Mouse (Mus musculus): ENCODE measurements around the gene Prkn. TPM values are rescaled to one million over a fixed set of nuclear protein-coding genes. Genes with fewer than 3 reads are reported as not detected.

The Prkn gene
- total and polyA plus RNA-seq, 2 experiments = 2.5 to 8.9 TPM

- no peaks in the 10 kb centered on the region for H3K79me2 ChIP-seq (ENCODE audit: control insufficient read depth, insufficient read depth, low read length)
- WGBS = 80% methylated on average over 4 of the region's 4 CpGs
- TF ChIP-seq POLR2A (IDR thresholded peaks at IDR 0.05; ENCODE audit: extremely low read depth, insufficient read depth, low read length) (no peak), CTCF (IDR thresholded peaks at IDR 0.05; ENCODE audit: low read depth, low read length) (no peak)
- H3K9ac ChIP-seq (ENCODE audit: low read depth, low read length) = no peak overlapping the region
- no peak overlapping the region for H3K4me3 ChIP-seq (ENCODE audit: insufficient read depth, low read depth, low read length)
- 0 out of 2 replicates have a peak, but pooled peaks cover 2% of the 10 kb centered on the region for H3K27me3 ChIP-seq (ENCODE audit: control insufficient read depth, insufficient read depth, low read length)
- no peaks in the 10 kb centered on the region for H3K36me3 ChIP-seq (ENCODE audit: control insufficient read depth, insufficient read depth, low read length)
- H3K4me1 ChIP-seq (ENCODE audit: control insufficient read depth, insufficient read depth, low read length) = no peaks in the 10 kb centered on the region
- DNase-seq (ENCODE audit: extremely low read depth, low read depth, low spot score) = no peak
- no peak overlapping the region for H3K27ac ChIP-seq (replicated peaks; ENCODE audit: insufficient read depth, low read depth, low read length)
Observed at GRCm38 (mm10) chr17:11705005-11705404, 864.8 kb downstream of the Prkn start.

GRCm38 (mm10) chr17:11705761-11706160 is 865.6 kb downstream of the Prkn start:
- 88% methylated on average over 9 of the region's 9 CpGs for WGBS
- no peaks in the 10 kb centered on the region for H3K36me3 ChIP-seq (ENCODE audit: control insufficient read depth, insufficient read depth, low read length)
- DNase-seq (ENCODE audit: extremely low read depth, low read depth, low spot score) = no peak
- 0 out of 2 replicates have a peak, but pooled peaks cover 2% of the 10 kb centered on the region for H3K27me3 ChIP-seq (ENCODE audit: control insufficient read depth, insufficient read depth, low read length)
- no peak overlapping the region for H3K27ac ChIP-seq (replicated peaks; ENCODE audit: insufficient read depth, low read depth, low read length)
- no peaks in the 10 kb centered on the region for H3K4me1 ChIP-seq (ENCODE audit: control insufficient read depth, insufficient read depth, low read length)
- H3K79me2 ChIP-seq (ENCODE audit: control insufficient read depth, insufficient read depth, low read length) = no peaks in the 10 kb centered on the region
- TF ChIP-seq CTCF (IDR thresholded peaks at IDR 0.05; ENCODE audit: low read depth, low read length) (no peak), POLR2A (IDR thresholded peaks at IDR 0.05; ENCODE audit: extremely low read depth, insufficient read depth, low read length) (no peak)
- no peak overlapping the region for H3K4me3 ChIP-seq (ENCODE audit: insufficient read depth, low read depth, low read length)
- H3K9ac ChIP-seq (ENCODE audit: low read depth, low read length) = no peak overlapping the region

- TF ChIP-seq POLR2A (IDR thresholded peaks at IDR 0.05; ENCODE audit: extremely low read depth, insufficient read depth, low read length) = no peak
- no peak for TF ChIP-seq CTCF (IDR thresholded peaks at IDR 0.05; ENCODE audit: low read depth, low read length)
- Histone ChIP-seq H3K79me2 (ENCODE audit: control insufficient read depth, insufficient read depth, low read length) (no peaks in the 10 kb centered on the region), H3K4me1 (ENCODE audit: control insufficient read depth, insufficient read depth, low read length) (no peaks in the 10 kb centered on the region), H3K27ac (replicated peaks; ENCODE audit: insufficient read depth, low read depth, low read length) (no peak overlapping the region), H3K36me3 (ENCODE audit: control insufficient read depth, insufficient read depth, low read length) (no peaks in the 10 kb centered on the region), H3K4me3 (ENCODE audit: insufficient read depth, low read depth, low read length) (no peak overlapping the region), H3K27me3 (ENCODE audit: control insufficient read depth, insufficient read depth, low read length) (no peaks in the 10 kb centered on the region), H3K9ac (ENCODE audit: low read depth, low read length) (no peak overlapping the region)
- no peak for DNase-seq (ENCODE audit: extremely low read depth, low read depth, low spot score)
- WGBS = 70% methylated on average over 4 of the region's 4 CpGs
Observed at GRCm38 (mm10) chr17:11712066-11712465, 871.9 kb downstream of the Prkn start.

DNA sequence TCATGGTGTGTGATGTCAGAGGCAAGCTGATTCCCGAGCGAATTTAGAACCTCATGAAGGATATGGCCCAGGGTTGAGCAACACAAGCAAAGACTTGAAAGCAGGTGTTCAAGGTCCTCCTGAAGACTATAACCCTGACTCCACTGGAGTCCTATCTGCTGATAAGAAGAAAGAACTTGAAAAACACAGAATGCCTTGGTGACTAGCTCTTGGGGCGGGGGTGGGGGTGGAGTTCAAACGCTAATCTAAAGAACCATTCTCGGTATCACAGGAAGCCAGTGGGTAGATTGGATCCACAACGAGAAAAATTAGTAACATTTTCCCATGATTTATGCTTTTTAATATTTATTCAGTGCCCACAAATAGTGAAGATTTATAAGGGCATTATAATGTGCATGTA is 879.6 kb downstream of the Prkn start:
- H3K27ac ChIP-seq (replicated peaks; ENCODE audit: insufficient read depth, low read depth, low read length) = no peak overlapping the region
- H3K27me3 ChIP-seq (ENCODE audit: control insufficient read depth, insufficient read depth, low read length) = no peaks in the 10 kb centered on the region
- no peak overlapping the region for H3K4me3 ChIP-seq (ENCODE audit: insufficient read depth, low read depth, low read length)
- no peak for DNase-seq (ENCODE audit: extremely low read depth, low read depth, low spot score)
- H3K79me2 ChIP-seq (ENCODE audit: control insufficient read depth, insufficient read depth, low read length) = no peaks in the 10 kb centered on the region
- TF ChIP-seq CTCF (IDR thresholded peaks at IDR 0.05; ENCODE audit: low read depth, low read length) (no peak), POLR2A (IDR thresholded peaks at IDR 0.05; ENCODE audit: extremely low read depth, insufficient read depth, low read length) (no peak)
- no peaks in the 10 kb centered on the region for H3K36me3 ChIP-seq (ENCODE audit: control insufficient read depth, insufficient read depth, low read length)
- no peaks in the 10 kb centered on the region for H3K4me1 ChIP-seq (ENCODE audit: control insufficient read depth, insufficient read depth, low read length)
- H3K9ac ChIP-seq (ENCODE audit: low read depth, low read length) = no peak overlapping the region
- 75% methylated on average over 6 of the region's 6 CpGs for WGBS

- no peaks in the 10 kb centered on the region for H3K27me3 ChIP-seq (ENCODE audit: control insufficient read depth, insufficient read depth, low read length)
- WGBS = 69% methylated on average over 5 of the region's 5 CpGs
- no peak overlapping the region for H3K4me3 ChIP-seq (ENCODE audit: insufficient read depth, low read depth, low read length)
- H3K27ac ChIP-seq (replicated peaks; ENCODE audit: insufficient read depth, low read depth, low read length) = no peak overlapping the region
- no peak overlapping the region for H3K9ac ChIP-seq (ENCODE audit: low read depth, low read length)
- TF ChIP-seq POLR2A (IDR thresholded peaks at IDR 0.05; ENCODE audit: extremely low read depth, insufficient read depth, low read length) (no peak), CTCF (IDR thresholded peaks at IDR 0.05; ENCODE audit: low read depth, low read length) (no peak)
- H3K36me3 ChIP-seq (ENCODE audit: control insufficient read depth, insufficient read depth, low read length) = no peaks in the 10 kb centered on the region
- H3K4me1 ChIP-seq (ENCODE audit: control insufficient read depth, insufficient read depth, low read length) = no peaks in the 10 kb centered on the region
- no peaks in the 10 kb centered on the region for H3K79me2 ChIP-seq (ENCODE audit: control insufficient read depth, insufficient read depth, low read length)
- DNase-seq (ENCODE audit: extremely low read depth, low read depth, low spot score) = no peak
Observed at GRCm38 (mm10) chr17:11721906-11722305, 881.7 kb downstream of the Prkn start.

GRCm38 (mm10) chr17:11722478-11722877 is 882.3 kb downstream of the Prkn start:
- Histone ChIP-seq H3K27me3 (ENCODE audit: control insufficient read depth, insufficient read depth, low read length) (no peaks in the 10 kb centered on the region), H3K36me3 (ENCODE audit: control insufficient read depth, insufficient read depth, low read length) (no peaks in the 10 kb centered on the region), H3K4me1 (ENCODE audit: control insufficient read depth, insufficient read depth, low read length) (no peaks in the 10 kb centered on the region), H3K4me3 (ENCODE audit: insufficient read depth, low read depth, low read length) (no peak overlapping the region), H3K9ac (ENCODE audit: low read depth, low read length) (no peak overlapping the region), H3K79me2 (ENCODE audit: control insufficient read depth, insufficient read depth, low read length) (no peaks in the 10 kb centered on the region), H3K27ac (replicated peaks; ENCODE audit: insufficient read depth, low read depth, low read length) (no peak overlapping the region)
- WGBS = 72% methylated on average over 1 of the region's 1 CpGs
- no peak for TF ChIP-seq CTCF (IDR thresholded peaks at IDR 0.05; ENCODE audit: low read depth, low read length)
- TF ChIP-seq POLR2A (IDR thresholded peaks at IDR 0.05; ENCODE audit: extremely low read depth, insufficient read depth, low read length) = no peak
- no peak for DNase-seq (ENCODE audit: extremely low read depth, low read depth, low spot score)

Data from liver, adult 2 months (tissue).